Mouse (Mus musculus) CH12F3 (cell line): ENCODE results near the gene Sh3pxd2a.

Source experiments
- in situ Hi-C: fragments of 300-500 bp; cut with MboI; formaldehyde crosslinking; loops from 2 replicates; pipeline ENCODE4 v1.14.3; 2020; ENCODE audit warnings: low sequenced_read_pairs

Gene Sh3pxd2a

DNA sequence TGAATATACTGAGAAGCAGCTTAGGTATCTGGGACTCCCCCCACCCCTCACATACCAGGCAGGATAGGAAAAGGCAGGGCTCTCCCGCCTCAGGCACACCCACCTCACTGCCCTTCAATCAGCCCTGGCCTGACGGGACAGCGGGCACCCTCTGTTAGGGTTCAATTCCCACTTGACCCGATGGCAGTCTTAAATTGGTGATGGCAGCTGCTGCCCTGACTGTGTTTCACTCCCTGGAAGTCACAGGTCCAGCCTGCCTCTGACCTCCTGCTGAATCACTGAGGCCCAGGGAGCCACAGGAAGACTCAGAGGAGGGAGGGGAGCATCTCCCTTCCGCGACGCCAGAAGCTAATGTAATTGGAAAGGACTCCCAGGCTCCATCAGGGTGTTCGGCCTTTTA is 117.6 kb downstream of the Sh3pxd2a start:
- in situ Hi-C loops: no loop called here

DNA sequence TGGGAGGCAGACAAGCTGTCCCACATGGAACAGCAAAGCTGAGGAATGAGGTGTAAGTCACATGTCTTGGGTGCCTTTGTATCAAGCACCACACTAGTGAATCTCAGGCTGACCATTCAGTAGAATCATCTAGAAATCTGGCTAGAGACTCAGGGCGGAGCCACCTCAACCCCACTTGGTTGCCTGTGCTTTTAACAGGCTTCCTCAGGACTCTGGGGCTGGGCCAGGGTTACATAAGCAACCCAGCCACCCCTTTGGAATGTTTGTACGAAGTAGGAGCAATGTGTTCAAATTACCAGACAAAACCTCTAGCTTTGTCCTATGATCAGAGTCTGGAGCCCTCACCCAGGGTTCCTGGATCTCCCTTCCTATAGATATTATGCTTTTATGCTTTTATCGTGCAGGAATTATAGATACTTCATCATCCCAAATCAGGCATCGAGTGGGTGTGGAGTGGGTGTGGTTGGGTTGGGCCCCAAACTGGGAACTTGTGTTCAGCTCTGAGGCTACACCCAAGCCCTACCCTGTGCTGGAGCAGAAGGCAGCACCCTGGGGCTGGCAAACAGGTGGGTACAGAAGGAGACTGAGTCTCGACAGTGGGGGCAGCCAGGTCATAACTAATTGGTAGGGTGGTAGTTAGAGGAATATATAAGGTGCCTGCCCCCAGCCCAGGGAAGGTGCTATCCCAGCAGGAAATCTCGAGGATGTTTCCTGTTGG is 118.2 kb downstream of the Sh3pxd2a start:
- in situ Hi-C loops: no loop called here

DNA sequence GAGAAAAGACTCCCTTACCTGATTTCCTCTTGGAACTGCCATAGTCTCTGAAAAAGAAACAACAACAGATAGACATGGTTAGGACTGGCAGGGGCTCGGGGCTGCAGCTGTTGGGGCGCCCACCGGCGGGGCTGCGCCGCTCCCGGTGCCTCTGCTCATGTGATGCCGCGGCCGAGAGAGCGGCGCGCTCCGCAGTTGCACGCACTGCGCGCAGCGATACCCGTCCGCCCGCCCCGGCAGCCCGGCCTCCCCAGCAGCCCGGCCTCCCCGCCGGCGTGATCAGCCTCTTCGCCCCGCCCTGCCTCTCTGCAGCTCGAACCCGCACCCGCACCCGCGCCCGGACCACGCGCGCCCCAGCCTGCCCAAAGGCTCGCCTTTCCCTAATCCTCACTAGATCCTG is 120.8 kb downstream of the Sh3pxd2a start:
- in situ Hi-C loops: no loop called here

DNA sequence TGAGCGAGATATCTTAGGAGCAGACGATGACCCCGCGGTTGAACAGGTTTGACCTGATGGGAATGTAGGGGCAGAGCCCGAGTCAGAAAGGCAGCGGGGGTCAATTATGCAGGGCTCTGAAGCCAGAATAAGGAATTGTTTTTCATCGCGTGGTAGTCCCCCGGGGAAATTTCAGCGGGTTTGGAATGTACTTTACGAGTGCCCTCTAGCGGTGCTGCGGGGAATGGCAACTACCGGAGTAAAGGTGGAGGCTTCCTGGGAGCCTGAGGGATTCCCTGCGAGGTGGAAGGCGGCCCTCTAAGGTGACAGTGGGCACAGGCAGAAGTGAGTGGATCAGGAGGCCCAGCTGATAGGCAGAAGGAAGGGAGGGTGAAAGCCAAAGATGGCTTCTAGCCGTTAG is 125.0 kb downstream of the Sh3pxd2a start:
- in situ Hi-C loops: no loop called here

DNA sequence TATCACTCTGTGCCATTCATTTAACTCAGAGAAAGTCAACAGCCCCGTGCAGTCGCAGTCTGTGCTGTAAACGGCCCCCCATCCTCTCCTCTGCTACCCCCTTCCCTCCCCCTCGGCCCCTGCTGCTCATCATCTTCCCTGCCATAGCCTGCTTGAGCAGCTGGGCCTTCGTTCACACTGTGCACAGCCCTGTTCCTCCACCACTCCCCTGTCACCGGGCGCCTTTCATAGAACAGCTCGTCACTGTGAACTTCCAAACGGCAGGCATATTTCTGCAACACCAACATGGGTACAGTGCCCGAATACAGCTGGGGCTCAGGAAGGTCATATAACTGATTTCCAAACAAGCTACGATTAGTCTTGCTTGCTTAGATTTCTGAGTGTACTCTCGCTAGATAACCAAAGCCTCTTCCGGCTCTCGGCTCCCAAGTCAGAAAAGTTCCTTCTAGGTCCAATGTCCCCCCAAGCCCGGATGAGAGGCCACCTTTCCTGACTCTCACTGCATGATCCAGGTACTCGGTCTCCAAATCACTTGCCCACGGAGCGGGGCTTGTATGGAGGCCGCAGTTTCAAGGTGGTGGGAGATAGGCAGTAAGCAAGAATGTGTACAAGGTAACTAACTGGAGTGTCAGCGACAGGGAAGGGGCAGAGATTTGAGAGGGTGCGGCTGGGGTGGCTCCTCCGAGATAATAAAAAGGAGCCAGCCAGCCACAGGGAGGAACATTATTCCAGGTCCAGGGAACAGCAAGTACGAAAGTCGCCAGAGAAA is 125.6 kb downstream of the Sh3pxd2a start:
- in situ Hi-C loops: no loop called here

DNA sequence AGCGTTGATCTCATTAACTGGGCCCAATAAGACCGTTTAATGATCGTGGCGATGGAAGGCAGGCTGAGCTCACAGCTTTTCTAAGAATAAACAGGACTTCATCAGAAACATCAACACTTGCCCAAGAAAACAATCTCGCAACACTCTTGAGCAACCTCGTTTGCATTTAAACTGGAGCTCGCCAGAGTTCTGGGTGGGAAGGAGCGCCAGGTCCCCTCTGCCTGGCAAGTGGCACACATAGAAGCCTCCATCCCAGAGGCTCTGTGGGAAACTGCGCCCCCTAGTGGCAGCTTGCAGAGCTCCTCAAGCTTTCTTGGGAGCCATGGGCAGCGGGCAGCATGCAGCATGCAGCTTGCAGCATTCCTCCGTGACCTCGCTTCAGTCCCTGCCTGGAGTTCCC is 126.5 kb downstream of the Sh3pxd2a start:
- in situ Hi-C loops: no loop called here

DNA sequence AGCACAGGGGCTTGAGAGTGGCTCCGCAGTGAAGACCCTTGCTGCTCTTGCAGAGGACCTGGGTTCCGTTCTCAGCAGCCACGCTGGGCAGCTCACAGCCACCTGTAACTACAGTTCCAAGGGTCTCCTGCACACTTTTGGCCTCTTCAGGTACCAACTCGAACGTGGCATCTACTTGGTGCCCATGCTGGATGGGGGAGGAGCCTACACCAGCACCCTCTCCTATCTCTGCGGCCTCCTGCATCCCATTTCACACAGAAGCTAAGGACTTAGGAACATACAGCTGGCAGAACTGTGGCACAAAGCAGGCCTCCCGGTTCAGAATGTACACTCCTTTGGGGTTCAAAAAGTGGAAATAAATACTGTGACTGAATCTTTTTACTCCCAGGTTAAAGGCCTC is 127.0 kb downstream of the Sh3pxd2a start:
- in situ Hi-C loops: no loop called here

DNA sequence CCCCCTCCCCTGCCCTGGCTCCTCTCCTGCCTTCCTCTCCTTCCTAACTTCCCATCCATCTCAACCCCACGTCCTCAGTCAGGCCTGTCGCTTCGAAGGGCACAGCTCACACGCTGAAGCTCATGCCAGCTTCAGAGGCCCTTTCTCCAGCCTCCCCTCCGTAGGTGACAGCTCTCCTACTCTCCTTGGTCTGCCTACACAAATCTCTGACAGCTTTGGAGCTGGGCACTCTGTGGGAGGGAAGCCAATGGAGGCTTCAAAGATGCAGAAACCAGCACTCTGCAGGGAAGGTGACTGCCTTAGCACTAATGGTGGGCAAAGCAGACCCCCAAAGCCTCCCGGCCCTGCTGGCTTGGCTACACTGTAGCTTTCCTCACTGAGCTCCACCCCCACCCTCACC is 128.9 kb downstream of the Sh3pxd2a start:
- in situ Hi-C loops: no loop called here

DNA sequence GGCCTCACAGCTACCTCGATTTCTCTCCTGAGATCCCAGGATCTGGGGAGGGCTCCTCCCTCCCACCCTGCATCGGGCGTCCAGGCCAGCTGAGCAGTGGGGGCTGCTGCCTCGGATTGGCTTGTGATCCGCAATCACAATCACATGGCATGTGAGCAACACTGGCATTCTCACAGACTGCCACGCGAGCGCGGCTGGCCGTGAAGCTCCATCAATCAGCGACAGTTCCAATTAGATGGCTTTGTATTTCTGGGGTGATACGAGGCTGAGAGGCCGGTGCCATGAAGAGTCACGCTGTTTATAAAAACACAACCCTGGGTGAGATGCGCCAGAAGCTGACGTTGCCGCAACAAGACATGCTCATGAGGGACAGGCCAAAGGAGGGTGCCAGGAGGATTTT is 129.5 kb downstream of the Sh3pxd2a start:
- in situ Hi-C loops: loop anchor here (5.0 kb wide), 1 partner anchor 62 kb away; no protein-coding TSS in a partner anchor

DNA sequence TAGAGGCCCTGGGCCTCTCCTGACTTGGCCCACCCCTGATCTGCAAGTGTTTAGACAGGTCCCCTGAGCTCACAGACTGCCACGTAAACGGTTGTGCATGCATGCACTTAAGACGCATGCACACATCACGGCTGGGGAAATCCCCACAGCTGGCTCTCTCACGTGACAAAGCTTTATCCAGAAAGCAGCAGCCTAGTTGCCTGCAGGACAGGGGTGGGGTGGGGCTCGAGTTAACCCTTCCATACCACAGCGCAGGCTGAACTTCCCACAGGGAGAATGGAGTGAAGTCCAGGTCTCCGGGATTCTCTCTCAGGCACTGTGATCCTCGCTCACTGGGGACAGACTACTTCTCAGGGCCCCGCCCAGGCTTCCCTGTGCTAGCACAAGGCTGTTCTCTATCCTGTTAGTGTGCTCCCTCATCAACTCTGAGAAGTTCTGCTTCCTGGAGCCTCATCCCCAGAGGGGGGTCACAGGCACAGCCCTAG is 133.4 kb downstream of the Sh3pxd2a start:
- in situ Hi-C loops: loop anchor here (5.0 kb wide), 1 partner anchor 58 kb away; no protein-coding TSS in a partner anchor

DNA sequence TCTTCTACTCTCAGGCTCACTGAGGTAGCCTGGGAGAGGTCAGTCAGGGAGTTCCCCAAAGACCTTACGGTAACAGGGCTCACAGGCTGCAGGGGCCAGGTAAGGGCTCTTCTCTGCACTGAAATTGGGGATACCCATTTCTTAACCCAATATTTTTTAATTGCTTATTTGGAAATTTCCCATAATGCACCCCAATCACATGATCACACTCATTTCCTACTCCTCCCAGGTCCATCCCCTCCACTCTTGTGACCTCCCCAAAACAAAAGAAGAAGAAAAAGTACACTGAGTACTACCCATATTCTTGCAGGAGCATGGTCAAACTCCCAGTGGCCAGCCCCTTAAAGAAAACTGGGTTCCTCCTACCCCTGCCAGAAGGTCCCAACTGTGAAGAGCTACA is 135.1 kb downstream of the Sh3pxd2a start:
- in situ Hi-C loops: no loop called here

DNA sequence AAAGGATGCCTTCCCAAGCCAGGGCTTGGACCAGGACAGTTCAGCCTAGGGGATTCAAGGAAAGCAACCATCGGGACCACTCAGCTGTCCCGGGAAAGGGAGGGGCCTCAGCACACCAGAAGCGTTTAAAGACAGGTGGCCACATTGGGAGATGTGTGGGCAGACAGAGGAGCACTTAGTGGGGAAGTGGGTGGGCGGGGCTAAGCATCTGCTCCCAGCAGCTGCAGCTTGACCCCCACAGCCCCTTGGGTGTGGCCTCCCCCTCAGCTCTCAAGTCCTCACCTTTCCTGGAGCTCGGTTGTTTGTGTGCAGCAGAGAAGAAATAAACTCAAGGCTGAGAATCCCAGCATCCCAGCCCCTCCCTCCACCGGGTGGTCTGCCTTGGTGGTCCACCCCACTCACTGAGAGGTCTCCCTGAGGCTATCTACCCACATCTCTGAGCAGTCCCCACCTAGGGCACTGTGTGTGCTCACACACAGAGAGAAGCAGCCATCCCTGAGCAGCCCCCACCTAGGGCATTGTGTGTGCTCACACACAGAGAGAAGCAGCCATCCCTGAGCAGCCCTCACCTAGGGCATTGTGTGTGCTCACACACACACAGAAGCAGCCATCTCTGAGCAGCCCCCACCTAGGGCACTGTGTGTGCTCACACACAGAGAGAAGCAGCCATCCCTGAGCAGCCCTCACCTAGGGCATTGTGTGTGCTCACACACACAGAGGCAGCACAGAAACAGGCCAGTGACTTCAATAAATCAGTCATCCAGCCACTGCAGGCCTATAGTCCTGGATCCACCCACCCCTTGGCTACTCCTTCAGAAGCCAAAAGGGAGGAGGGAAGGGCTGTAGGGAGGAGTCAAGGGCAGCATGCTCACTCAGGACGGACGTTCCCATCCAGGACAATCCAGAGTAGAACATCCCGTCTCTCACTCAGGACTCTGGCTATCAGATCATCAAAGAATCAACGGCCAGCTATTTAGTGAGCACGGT is 136.0 kb downstream of the Sh3pxd2a start:
- in situ Hi-C loops: no loop called here

DNA sequence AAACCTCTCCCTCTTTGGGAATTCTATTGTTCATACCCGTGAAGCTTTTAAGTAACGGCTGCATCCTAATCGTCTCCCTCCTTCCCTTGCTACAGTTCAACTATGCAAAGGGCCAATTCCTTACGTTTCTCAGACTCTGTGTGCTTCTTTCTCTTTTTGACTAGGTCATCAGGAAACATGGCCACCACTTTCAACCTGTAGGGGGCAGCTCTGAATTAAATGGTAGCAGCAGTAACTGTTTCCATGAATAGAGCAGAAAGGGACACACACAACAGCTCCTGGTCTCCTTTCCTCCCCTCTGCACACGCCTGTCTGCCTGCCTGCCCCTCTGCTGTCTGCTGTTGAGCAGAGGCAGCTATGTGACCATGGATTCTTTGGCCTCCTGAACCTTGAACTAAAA is 138.3 kb downstream of the Sh3pxd2a start:
- in situ Hi-C loops: no loop called here

DNA sequence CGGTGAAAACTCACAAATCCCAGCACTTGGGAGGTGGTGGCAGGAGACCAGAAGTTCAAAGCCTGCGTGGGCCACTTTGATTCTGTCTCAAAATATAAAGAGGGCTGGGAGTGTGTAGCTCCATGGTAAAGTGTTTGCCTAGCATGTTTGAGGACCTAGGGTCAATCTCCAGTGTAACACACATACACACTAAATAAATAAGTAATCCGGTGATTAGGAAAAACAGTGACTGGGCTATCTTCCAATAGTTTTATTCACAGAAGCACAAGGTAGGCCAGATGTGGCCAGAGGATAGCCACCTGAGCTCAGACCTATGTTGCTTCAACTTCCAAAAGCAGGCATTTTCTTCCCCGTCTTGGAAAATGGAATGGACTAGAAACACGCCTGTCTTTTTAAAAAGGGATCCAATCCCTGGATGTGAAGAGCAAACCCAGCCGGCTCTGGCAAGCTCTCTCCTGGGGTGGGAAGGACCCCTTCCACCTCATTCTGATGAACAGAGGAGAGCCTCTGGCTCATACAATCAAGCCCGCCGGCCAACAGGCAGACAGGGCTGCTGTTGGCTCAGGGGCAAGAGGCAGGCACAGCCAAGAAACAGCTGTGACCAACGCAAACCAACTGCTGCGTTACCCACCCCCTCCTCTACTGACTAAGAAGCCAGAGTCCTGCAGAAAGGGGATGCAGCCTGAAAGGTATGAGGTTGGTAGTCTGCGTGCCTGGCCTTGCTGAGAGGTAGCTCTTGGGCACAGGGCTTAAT is 140.9 kb downstream of the Sh3pxd2a start:
- in situ Hi-C loops: no loop called here

DNA sequence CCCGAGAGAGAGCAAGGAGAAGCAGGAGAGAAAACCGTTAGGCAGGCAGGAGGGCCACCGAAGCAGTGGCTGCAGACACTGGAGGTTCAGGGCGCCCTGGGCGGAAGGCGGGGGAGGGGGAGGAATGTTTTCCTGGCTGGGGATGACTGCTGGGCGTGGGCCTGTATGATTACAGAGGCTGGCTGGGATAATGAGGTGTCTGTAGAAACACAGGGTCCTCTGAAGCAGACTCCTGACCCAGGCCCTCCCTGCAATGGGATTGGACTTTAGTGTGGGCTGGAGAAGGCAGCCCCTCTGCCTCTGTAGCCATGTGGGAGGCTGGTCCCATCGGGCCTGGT is 143.9 kb downstream of the Sh3pxd2a start:
- in situ Hi-C loops: no loop called here

DNA sequence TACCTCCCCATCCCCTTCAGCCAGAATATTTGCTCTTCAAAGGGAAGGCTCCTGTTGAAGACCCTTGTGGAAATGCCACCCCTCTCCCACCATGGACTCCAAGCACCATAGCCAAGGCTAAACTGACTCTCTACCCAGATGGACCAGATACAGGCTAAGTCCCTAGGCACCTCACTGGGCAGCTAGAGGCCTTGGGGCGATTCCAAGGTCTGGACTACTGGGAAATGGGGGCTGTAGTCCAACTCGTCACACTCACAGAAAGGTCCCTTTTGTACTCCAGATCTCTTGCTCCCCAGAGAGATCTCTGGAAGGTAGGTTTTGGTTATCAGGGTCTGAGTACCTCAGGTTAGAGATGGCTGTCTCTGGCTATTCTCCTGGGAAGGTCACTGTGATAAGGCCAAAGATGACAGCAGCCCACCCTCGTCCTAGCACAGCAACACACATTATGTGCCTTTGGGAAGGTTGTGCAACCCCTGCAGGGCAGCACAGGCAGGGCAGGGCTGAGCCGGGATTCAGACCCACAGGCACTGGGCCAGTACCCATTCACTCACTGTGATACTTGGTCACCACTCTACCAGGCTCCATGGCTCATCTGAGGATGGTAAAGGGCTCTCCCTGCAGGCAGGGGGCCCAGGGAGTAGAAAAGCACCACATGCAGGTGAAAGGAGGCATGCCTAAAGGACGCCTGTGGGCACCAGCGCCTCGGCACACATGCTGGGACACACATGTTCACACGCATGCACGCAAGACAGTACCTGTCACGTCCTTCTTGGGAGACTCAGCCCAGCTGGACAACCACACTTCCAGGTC is 144.5 kb downstream of the Sh3pxd2a start:
- in situ Hi-C loops: no loop called here

DNA sequence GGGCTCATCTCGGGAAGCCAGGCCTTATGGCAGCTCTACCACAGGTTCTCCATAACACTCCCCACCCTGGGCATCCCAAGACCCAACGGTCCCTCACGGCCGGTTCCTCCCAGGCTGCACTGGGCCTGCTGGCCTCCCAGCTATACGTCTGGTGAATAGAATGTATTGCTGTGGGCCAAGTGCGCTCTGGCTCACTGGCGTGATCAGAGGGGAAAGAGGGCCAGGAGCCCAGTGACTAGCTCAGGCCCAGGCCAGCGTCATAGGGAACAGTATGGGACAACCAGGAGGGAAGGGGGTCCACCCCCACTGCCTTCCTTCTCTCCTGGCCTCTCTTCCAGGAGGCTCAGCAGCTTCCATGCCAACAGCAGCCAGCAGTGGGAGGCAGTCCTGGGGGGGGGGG is 145.1 kb downstream of the Sh3pxd2a start:
- in situ Hi-C loops: no loop called here

DNA sequence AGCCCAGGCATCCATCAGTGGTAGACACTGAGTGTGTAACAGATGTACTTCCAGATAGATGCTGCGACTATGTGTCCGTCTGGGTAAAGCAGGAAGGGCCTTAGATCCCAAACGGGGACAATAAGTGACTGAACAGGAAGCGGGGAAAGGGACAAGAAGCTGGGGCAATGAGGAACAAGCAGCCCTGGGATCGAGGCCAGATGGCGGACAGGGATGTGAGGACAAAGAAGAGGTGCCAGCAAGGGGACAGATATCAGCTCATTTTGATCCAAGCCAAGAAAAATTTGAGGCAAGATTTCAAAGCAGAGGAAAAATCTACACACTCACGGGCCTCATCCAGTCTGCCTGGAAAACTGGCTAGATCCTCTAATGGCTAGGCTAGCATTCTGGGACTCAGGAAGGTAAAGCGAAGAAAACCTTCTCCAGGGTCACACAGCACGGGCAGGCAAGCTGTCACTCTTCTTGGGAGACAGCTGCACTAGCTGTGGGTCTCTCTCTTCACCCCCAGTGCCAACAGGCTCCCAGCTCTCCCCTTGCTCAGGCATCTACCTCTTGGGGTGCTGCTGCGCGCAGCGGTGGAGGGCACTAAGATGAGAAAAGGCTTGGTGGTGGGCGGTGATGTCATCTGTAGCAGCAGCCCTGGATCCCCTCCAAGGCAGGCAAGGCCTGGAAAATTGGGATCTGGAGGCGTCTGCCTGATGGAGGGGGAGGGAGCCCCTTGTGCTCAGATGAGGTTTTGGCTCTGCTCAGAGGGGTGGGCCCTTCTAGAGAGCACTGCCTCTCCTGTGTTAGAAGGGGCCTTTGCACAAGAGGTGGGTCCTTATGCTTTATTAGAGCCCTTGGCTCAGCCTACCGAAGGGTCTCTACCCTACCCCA is 146.9 kb downstream of the Sh3pxd2a start:
- in situ Hi-C loops: no loop called here
